Mouse (Mus musculus) left cerebral cortex, adult 8-10 months (tissue): ENCODE results near the gene Hsdl1. TPM values are rescaled to one million over a fixed set of nuclear protein-coding genes. Genes with fewer than 3 reads are reported as not detected.

Experiments
- DNase-seq, 2 experiments: peaks; one replicate each; pipeline ENCODE4 v3.0.0; 2022; ENCODE audit warnings: low spot score in 2 of 2
- total RNA-seq, 4 experiments: library from RNA; stranded (reverse); gene quantifications; 2 replicates each; pipeline ENCODE4 v1.2.4; 2022

The Hsdl1 gene
- total RNA-seq, 4 experiments from 2014 or later: 51.4 to 63.6 (median 55.2) TPM

DNA sequence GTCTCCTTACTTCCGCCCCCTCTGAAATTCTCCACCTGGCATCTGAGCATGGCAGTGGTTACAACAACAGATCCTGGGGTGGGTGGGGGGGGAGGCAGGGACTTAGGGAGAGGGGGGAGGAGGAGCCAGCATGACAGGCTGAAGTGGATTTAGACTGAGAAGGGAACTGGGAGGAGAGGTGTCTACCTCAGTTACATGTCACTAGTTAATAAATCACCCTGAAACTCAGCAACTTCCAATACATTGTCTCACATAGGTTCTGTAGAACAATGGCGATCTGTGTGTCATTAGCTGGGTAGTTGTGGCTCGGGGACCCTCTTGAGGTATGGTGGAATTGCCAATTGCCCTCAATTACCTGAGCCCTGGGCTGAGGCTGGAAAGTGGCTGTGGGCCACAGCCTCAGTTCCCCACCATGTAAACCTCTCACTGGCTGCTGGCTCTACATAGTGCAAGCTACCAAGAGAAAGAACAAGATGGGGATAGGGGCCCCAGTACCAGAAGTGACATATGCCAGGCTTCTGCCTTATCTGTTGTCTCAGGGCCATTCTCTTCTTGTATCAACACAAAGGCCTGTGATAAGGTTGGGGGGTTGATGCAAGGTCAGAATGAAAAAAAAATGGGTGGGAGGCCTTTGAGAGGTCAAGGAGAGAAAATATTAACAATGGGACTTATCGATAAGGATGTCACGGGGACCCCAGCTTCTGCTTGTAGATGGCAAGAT, 5.6 kb upstream of the Hsdl1 start:
- no peak for DNase-seq

- DNase-seq: no peak
These were observed 4.1 kb upstream of the Hsdl1 start for GRCm38 (mm10) chr8:119579096-119579495.

GRCm38 (mm10) chr8:119575366-119575726, 363 bp upstream of the Hsdl1 start:
- no peak for DNase-seq

DNA sequence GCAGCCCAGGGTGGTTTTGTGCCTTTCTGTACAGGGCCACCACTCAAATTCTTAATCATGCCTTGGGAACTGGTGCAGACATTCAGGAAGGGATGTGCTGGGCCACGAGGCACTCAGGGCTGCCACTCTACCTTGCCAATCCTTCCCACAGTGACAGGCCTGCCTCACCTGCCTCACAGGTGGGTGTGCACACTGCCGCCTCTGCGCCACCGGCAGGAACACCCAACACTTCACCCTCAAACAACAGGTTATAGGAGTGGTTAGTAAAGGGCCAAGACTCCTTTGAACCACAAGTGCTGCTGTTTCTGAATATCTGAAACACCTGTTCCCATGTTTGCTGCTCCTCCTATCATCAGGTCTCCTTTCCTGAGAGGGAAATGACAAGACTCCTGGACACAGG, 2.6 kb downstream of the Hsdl1 start:
- DNase-seq: no peak

DNA sequence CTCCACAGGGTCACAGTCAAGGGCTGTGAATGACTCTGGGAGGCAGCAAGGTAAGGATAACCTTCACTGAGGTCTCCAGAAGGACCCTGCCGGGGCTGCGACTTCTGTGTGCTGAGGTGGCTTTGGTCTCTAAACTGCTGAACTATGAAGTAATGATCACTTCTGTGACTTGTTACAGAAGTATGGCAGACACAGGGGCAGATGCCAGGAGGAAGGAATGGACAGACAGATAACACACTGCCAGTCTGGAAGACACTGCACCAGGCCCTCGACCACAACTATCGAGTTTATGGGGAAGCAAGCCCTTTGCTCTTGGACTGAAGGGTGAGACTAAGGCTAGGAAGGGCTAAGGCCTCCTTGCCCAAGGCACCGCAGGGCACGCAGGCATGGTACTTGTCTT, 3.8 kb downstream of the Hsdl1 start:
- DNase-seq: no peak

DNA sequence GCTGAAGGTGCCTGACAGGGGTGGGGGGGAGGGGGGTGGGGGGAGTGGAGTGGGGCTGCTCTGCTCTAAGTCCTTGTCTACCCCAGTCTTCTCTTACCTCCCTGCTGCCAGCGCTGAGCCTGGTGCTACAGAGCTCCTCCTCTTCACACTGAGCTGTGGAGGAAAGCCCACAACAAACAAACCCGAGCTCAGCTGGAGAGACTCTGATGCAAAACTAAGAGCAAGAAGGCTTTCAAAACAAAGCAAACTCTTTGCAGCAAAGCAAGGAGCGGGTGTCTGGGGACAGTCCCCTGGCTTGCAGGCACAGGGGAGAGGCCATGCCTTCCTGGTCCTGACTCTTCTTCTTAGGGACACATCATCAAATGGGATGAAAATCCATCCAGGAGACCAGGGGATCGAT, 5.1 kb downstream of the Hsdl1 start:
- no peak for DNase-seq

DNA sequence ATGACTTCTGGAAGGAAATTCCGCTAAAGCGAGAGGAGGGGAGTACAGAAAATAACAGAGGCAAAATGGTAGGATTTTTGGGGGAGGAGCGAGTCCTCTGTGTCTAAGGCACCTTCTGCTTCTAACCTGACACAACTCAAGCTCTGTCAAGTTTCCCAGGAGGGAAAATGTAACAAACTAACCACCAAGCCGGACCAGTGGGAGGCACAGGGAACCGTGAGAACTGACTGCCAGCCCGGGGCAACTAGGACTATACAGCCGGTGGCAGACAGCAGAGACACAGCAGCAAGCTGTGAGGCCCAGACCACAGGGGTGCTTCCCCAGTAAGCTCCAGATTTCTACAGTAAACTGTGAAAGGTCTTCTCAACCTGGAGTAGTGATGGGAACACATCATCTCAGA, 6.0 kb downstream of the Hsdl1 start:
- DNase-seq: no peak

GRCm38 (mm10) chr8:119568251-119568650, 6.7 kb downstream of the Hsdl1 start:
- no peak for DNase-seq

DNA sequence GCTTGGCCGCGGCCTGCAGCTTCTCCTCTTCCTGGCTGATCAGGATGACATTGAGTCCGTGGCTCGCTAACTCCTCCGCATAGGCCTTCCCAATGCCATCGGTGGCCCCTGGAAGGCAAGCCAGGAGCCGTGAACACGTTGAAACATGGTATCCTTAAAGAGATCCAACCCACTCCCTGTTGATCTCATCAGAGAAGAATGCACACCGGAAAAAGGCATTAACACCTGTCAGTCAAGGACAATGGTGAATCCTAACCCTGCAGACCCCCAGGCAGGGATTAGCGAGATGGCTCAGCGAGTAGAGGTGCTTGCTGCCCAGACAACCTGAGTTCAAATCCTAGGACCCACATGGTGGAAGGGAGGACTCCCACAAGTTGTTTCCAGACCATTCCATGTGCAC, 8.6 kb downstream of the Hsdl1 start:
- DNase-seq: no peak

GRCm38 (mm10) chr8:119563849-119564251, 11.1 kb downstream of the Hsdl1 start:
- no peak for DNase-seq

- DNase-seq: no peak
These were observed 15.6 kb downstream of the Hsdl1 start for GRCm38 (mm10) chr8:119559402-119559720.

- DNase-seq: peak; percentile 92 to 97
These were observed 16.2 kb downstream of the Hsdl1 start, which contains the start of gene Mbtps1 for GRCm38 (mm10) chr8:119558603-119559401. Mbtps1 (minus strand) TSS chr8:119558735.

DNA sequence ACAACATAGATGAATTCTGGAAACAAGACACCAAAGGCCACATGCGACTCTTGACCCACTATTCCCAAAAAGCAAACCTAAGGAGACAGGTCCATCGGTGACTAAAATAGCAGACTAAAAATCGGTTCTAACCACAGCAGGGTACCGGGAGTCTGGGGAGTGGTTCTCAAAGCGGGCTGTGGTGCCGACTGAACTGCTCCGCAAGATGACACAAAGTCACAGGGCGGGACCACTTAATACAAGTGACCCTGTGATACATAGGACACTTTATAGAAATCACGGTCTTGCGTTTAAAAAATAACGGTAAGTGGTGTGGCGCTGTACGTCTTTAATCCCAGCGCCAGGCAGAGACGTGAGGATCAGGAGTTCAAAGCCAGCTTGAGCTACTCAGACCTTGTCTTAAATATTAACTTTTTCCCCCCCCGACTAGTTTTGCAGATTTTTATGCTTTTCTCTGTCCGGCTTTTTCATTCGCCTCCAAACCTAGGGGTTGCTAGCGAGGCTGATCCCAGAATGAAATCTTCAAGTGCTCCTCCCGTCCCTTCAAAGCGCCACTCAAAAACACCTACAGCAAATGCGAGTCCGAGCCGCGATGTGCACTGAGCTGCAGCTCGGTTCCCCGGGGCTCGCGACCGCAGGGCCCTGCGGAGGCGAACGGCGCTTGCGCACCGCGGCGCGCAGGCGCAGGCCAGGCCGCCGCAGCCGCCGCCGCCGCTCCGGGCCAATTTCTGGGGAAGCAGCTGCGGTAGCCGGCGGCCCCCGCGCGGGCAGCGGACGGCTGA, 17.0 kb downstream of the Hsdl1 start:
- no peak for DNase-seq

DNA sequence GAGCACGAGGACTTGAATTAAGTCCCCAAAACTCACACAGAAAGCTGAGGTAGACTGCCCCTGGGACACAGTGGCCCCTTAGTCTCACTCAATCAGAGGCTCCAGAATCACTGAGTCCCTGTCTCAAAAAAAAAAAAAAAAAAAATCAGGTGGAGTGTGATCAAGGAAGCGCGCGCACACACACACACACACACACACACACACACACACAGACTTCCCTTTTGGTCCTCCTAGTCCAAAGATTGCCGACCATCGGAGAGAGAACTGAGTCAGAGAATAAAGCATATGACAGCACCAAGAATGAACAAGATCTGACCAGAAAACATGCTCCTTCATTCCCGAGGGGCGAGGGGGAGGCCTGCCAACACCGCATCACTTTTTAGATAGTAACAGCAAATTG, 17.9 kb downstream of the Hsdl1 start:
- DNase-seq: no peak

GRCm38 (mm10) chr8:119555861-119556260, 19.1 kb downstream of the Hsdl1 start:
- DNase-seq: no peak

DNA sequence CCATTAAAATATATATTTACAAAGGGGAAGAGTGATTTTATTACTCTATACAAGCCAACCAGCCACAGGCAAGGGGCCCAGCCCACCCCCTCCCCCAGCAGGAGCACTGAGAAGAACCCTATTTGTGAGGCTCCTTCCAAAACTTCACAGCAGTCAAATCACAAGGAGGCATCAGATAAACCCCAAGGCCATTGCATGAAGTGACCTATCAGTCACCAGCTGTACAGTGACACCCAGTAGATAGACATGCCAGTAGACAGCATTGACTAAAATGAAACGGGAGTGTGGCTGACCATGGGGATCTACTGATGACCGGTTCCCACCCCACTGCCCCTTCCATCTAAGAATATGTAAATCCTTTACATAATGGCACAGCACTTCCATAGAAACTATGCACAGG, 22.0 kb downstream of the Hsdl1 start:
- DNase-seq: no peak

- no peak for DNase-seq
These were observed 26.3 kb downstream of the Hsdl1 start for GRCm38 (mm10) chr8:119548560-119549113.

DNA sequence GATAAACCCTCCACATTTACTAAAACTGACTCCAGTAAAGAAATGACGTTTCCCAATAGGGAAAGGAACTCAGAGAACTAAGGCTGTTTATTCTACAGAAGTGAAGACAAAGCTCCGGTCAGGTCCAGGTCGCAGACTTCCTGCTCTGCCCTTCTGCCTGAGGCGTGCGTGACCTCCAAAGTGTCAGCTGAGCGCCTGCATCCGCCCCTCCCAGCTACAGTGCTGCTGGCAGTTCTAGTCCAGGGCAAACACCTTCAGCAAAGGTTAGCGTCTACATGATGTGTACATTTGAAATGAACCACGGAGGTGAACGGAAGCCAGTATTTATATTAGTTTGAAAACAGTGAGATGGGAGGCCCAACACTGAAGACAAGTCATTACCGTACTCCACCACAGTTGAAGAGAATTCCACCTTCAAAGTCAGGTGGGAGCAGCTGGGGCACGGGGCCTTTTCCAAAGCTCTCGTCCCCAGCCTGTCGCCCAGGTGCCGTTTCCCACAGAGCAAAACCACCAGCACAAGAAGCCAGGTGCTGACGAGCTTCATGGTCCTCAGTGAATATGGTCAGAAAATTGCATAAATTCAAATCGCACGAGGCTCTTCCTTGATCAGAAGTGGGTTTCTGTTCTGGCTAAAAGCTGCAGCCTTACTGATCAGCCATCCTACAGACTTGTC, 27.8 kb downstream of the Hsdl1 start:
- DNase-seq: no peak

DNA sequence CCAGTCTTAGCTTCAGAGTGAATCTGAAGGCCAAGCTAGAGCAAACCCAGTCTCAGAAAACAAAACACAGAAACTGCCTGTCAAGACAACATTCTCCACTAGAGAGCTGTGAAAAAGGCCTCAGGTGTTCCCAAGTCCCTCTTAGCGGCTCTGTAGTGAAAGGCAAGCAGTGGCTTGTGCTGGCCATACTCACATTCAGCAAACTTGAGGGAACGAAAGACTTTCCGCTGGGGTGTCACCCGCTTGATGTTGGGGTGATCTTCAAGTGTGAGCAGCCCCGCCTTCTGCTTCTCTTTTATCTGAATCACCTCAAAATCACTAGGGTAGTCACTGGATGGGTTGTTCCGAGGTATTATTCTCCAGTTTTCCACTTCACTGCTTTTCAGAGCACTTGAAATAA, 29.2 kb downstream of the Hsdl1 start:
- no peak for DNase-seq

- DNase-seq: no peak
These were observed 29.8 kb downstream of the Hsdl1 start for GRCm38 (mm10) chr8:119545180-119545579.

- DNase-seq: no peak
These were observed 30.4 kb downstream of the Hsdl1 start for GRCm38 (mm10) chr8:119544606-119545005.
